Mouse (Mus musculus) hindbrain, embryonic 16.5 days (tissue): ENCODE results near the gene Rnf167. TPM values are rescaled to one million over a fixed set of nuclear protein-coding genes. Genes with fewer than 3 reads are reported as not detected.
A peak's percentile ranks its signal among the peaks of the same experiment; 100 is the strongest.

Experiments used
- ATAC-seq: fragments of 200-750 bp; cut with Nextera tagmentation; 2 replicates; pipeline ENCODE4 v1.8.0; 2017; ENCODE audit warnings: moderate TSS enrichment, moderate library complexity
- H3K27ac ChIP-seq: fragments of 300-500 bp; sonication (generic); 2 replicates; pipeline ENCODE4 v1.5.1; 2014; ENCODE audit warnings: low read depth, mild to moderate bottlenecking, control low read depth, low read length, moderate library complexity
- H3K27me3 ChIP-seq: fragments of 300-500 bp; sonication (generic); replicated peaks from 2 replicates; pipeline ENCODE4 v1.6.1; 2014; ENCODE audit warnings: low read length; ENCODE audit not compliant: control insufficient read depth, insufficient read depth
- H3K36me3 ChIP-seq: fragments of 300-500 bp; sonication (generic); 2 replicates; pipeline ENCODE4 v1.6.1; 2014; ENCODE audit warnings: mild to moderate bottlenecking, low read length, moderate library complexity, mixed read lengths; ENCODE audit not compliant: control insufficient read depth, insufficient read depth
- H3K4me1 ChIP-seq: fragments of 300-500 bp; sonication (generic); 2 replicates; pipeline ENCODE4 v1.6.1; 2014; ENCODE audit warnings: low read depth, low read length; ENCODE audit not compliant: control insufficient read depth, insufficient read depth
- H3K4me2 ChIP-seq: fragments of 300-500 bp; sonication (generic); 2 replicates; pipeline ENCODE4 v1.6.1; 2014; ENCODE audit warnings: mild to moderate bottlenecking, low read length, control low read depth, moderate library complexity
- H3K4me3 ChIP-seq: fragments of 300-500 bp; sonication (generic); 2 replicates; pipeline ENCODE4 v1.5.1; 2014; ENCODE audit warnings: mild to moderate bottlenecking, low read length, control low read depth, moderate library complexity
- H3K9ac ChIP-seq: fragments of 300-500 bp; sonication (generic); 2 replicates; pipeline ENCODE4 v1.6.1; 2014; ENCODE audit warnings: low read depth, mild to moderate bottlenecking, control low read depth, low read length, moderate library complexity
- H3K9me3 ChIP-seq: fragments of 300-500 bp; sonication (generic); 2 replicates; pipeline ENCODE4 v1.6.1; 2014; ENCODE audit warnings: mild to moderate bottlenecking, low read length, moderate library complexity; ENCODE audit not compliant: control insufficient read depth
- WGBS: fragments of 180-500 bp; shearing (Covaris S2); extraction: QIAGEN DNeasy Blood & Tissue Kit; methylation state at CpG from one replicate; pipeline ENCODE4 v1.1.7; 2014; 5-methylcytosine and 5-hydroxymethylcytosine counted together
- polyA plus RNA-seq: library from polyadenylated mRNA; unstranded; fragments of >200 nt; fragmentation: Nextera tagmentation; extraction: Ambion mirVana; gene quantifications from 2 replicates; pipeline ENCODE4 v1.2.1, GENCODE M21; 2015

Gene Rnf167
- polyA plus RNA-seq, 1 experiment from 2014 or later = 110 TPM

- Histone ChIP-seq H3K4me2 (peak overlapping the region; percentile 55), H3K9ac (peak overlapping the region; percentile 49), H3K27ac (no peak overlapping the region), H3K9me3 (no peaks in the 10 kb centered on the region), H3K36me3 (peaks cover 18% of the 10 kb centered on the region), H3K4me1 (peaks cover 9% of the 10 kb centered on the region), H3K27me3 (no peaks in the 10 kb centered on the region), H3K4me3 (peak overlapping the region; percentile 9)
- 3% methylated on average over 17 of the region's 17 CpGs for whole genome bisulfite sequencing
- peak; percentile 43; the same call in 1 of the 2 replicates for ATAC-seq
Observed at GRCm38 (mm10) chr11:70615074-70615473, 32.0 kb upstream of the Rnf167 start.

GRCm38 (mm10) chr11:70615516-70616093, 31.4 kb upstream of the Rnf167 start, which contains the start of gene 4930544D05Rik:
4930544D05Rik (plus strand) TSS chr11:70615848.
- H3K27ac ChIP-seq = no peak within 1 kb of the TSS
- H3K27me3 ChIP-seq = no peaks in the 10 kb centered on the region
- peaks cover 13% of the 10 kb centered on the region for H3K36me3 ChIP-seq
- peak within 1 kb of the TSS; percentile 55 for H3K4me2 ChIP-seq
- H3K4me1 ChIP-seq = peaks cover 9% of the 10 kb centered on the region
- H3K4me3 ChIP-seq = peak within 1 kb of the TSS; percentile 9
- no peaks in the 10 kb centered on the region for H3K9me3 ChIP-seq
- H3K9ac ChIP-seq = peak within 1 kb of the TSS; percentile 49
- WGBS = 19% methylated on average over 21 of the region's 21 CpGs
- ATAC-seq = no peak

GRCm38 (mm10) chr11:70619101-70619500, 27.9 kb upstream of the Rnf167 start, which contains the start of gene Chrne:
Chrne (minus strand) TSS chr11:70619216.
- H3K9me3 ChIP-seq = no peaks in the 10 kb centered on the region
- no peaks in the 10 kb centered on the region for H3K36me3 ChIP-seq
- H3K4me1 ChIP-seq = peaks cover 9% of the 10 kb centered on the region
- H3K4me3 ChIP-seq = no peak within 1 kb of the TSS
- ATAC-seq = no peak
- H3K27ac ChIP-seq = no peak within 1 kb of the TSS
- H3K9ac ChIP-seq = no peak within 1 kb of the TSS
- H3K4me2 ChIP-seq = no peak within 1 kb of the TSS
- WGBS = 39% methylated on average over 1 of the region's 1 CpGs
- no peaks in the 10 kb centered on the region for H3K27me3 ChIP-seq

GRCm38 (mm10) chr11:70621972-70622814, 24.8 kb upstream of the Rnf167 start:
- H3K27me3 ChIP-seq = no peaks in the 10 kb centered on the region

GRCm38 (mm10) chr11:70623053-70623742, 23.8 kb upstream of the Rnf167 start:
- WGBS = 73% methylated on average over 10 of the region's 10 CpGs
- ATAC-seq = no peak
- Histone ChIP-seq H3K4me1 (no peaks in the 10 kb centered on the region), H3K36me3 (no peaks in the 10 kb centered on the region), H3K9me3 (no peaks in the 10 kb centered on the region), H3K4me3 (no peak overlapping the region), H3K4me2 (no peak overlapping the region), H3K9ac (no peak overlapping the region), H3K27me3 (no peaks in the 10 kb centered on the region), H3K27ac (no peak overlapping the region)

More at GRCm38 (mm10) chr11:70621972-70622814, 24.8 kb upstream of the Rnf167 start:
- no peaks in the 10 kb centered on the region for H3K4me1 ChIP-seq
- no peak overlapping the region for H3K9ac ChIP-seq
- H3K9me3 ChIP-seq = no peaks in the 10 kb centered on the region
- H3K4me3 ChIP-seq = no peak overlapping the region
- H3K36me3 ChIP-seq = no peaks in the 10 kb centered on the region
- no peak overlapping the region for H3K27ac ChIP-seq
- 39% methylated on average over 7 of the region's 7 CpGs for WGBS
- ATAC-seq = no peak
- H3K4me2 ChIP-seq = no peak overlapping the region

- ATAC-seq = no peak
- H3K4me1 ChIP-seq = no peaks in the 10 kb centered on the region
Observed at GRCm38 (mm10) chr11:70625473-70625872, 21.6 kb upstream of the Rnf167 start.

GRCm38 (mm10) chr11:70626877-70627276, 20.2 kb upstream of the Rnf167 start:
- Histone ChIP-seq H3K4me3 (no peak overlapping the region), H3K4me2 (no peak overlapping the region), H3K4me1 (no peaks in the 10 kb centered on the region), H3K36me3 (no peaks in the 10 kb centered on the region), H3K9ac (no peak overlapping the region), H3K27me3 (no peaks in the 10 kb centered on the region), H3K27ac (no peak overlapping the region), H3K9me3 (no peaks in the 10 kb centered on the region)
- no peak for ATAC-seq
- 81% methylated on average over 4 of the region's 4 CpGs for WGBS

More at GRCm38 (mm10) chr11:70625473-70625872, 21.6 kb upstream of the Rnf167 start:
- H3K27me3 ChIP-seq = no peaks in the 10 kb centered on the region
- WGBS = 50% methylated on average over 4 of the region's 4 CpGs
- no peak overlapping the region for H3K9ac ChIP-seq
- no peaks in the 10 kb centered on the region for H3K9me3 ChIP-seq
- no peaks in the 10 kb centered on the region for H3K36me3 ChIP-seq
- no peak overlapping the region for H3K4me2 ChIP-seq
- no peak overlapping the region for H3K27ac ChIP-seq
- H3K4me3 ChIP-seq = no peak overlapping the region

GRCm38 (mm10) chr11:70628431-70628830, 18.6 kb upstream of the Rnf167 start:
- Histone ChIP-seq H3K27me3 (no peaks in the 10 kb centered on the region), H3K9ac (no peak overlapping the region), H3K9me3 (no peaks in the 10 kb centered on the region), H3K4me2 (no peak overlapping the region), H3K4me1 (no peaks in the 10 kb centered on the region), H3K4me3 (no peak overlapping the region), H3K27ac (no peak overlapping the region), H3K36me3 (no peaks in the 10 kb centered on the region)
- ATAC-seq = no peak
- 73% methylated on average over 2 of the region's 2 CpGs for WGBS

- H3K27me3 ChIP-seq = no peaks in the 10 kb centered on the region
- no peaks in the 10 kb centered on the region for H3K4me1 ChIP-seq
- no peak overlapping the region for H3K4me3 ChIP-seq
- no peaks in the 10 kb centered on the region for H3K36me3 ChIP-seq
- no peak for ATAC-seq
- H3K27ac ChIP-seq = no peak overlapping the region
- no peak overlapping the region for H3K4me2 ChIP-seq
- no peaks in the 10 kb centered on the region for H3K9me3 ChIP-seq
- 54% methylated on average over 5 of the region's 5 CpGs for WGBS
- no peak overlapping the region for H3K9ac ChIP-seq
Observed at GRCm38 (mm10) chr11:70629557-70629956, 17.5 kb upstream of the Rnf167 start.
